Mouse (Mus musculus) forelimb bud, embryonic 11.5 days (tissue): ENCODE results near the gene Fn1.

Experiments used
- DNase-seq: peaks from one replicate; pipeline ENCODE4 v3.0.0-alpha.2; 2012; ENCODE audit warnings: low read depth, low spot score

The Fn1 gene

GRCm38 (mm10) chr1:71606600-71607325 lies 46.2 kb downstream of the Fn1 start:
- DNase-seq = no peak

- no peak for DNase-seq
Measured at GRCm38 (mm10) chr1:71605751-71606150, 47.2 kb downstream of the Fn1 start.

GRCm38 (mm10) chr1:71595365-71595764 lies 57.6 kb downstream of the Fn1 start:
- no peak for DNase-seq

DNA sequence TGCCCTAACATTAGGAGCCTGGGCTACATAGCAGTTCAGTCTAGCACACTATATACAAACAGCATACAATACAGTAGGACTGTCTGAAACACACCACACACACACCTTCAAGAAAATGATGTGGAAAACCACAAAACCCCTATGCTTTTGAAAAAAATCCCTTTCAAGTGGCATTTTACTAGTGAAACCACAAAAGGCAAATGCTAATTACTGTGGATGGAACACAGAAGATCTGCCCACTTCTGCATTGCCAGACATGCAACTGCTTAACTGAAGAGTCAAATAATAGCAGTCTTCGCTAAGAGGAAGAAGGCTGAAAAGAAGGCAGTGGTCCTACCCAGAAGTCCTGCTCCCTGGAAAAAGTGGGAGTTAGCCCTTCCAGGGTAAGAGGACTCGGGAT lies 58.7 kb downstream of the Fn1 start:
- DNase-seq = no peak

GRCm38 (mm10) chr1:71593184-71593583 lies 59.8 kb downstream of the Fn1 start:
- DNase-seq = no peak

DNA sequence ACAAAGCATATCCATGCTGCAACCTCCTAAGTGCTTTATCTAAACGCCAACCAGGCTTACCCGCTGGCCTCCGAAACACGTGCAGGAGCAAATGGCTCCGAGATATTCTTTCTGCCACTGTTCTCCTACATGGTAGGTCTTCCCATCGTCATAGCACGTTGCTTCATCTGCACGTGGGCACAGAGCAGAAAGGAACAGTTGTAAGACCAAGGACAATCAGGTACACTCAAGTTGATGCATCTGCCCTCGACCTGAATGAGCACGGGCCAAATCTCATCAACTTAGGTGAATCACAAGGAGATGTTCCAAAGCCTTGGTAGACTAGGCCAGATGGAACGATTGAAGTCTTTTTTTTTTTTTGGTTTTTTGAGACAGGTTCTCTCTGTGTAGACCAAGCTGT lies 63.0 kb downstream of the Fn1 start:
- no peak for DNase-seq

DNA sequence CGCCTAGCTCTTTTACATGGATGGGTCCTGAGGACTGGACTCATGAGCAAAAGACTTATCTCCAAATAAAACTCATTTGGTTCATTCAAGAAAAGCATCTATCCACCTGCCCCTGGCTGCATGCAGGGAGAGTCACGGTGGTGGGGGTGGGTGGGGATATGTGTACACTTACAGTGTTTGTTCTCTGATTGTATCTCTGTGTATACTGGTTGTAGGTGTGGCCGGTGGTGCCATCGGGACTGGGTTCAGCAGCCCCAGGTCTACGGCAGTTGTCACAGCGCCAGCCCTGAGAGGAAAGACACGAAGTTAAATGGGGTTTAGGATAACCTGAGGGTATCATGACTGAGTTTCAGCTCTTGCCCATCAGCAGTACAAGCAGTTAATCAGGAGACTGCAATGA lies 66.3 kb downstream of the Fn1 start:
- DNase-seq = no peak

- DNase-seq = no peak
Measured at GRCm38 (mm10) chr1:71583900-71584299, 69.1 kb downstream of the Fn1 start.

DNA sequence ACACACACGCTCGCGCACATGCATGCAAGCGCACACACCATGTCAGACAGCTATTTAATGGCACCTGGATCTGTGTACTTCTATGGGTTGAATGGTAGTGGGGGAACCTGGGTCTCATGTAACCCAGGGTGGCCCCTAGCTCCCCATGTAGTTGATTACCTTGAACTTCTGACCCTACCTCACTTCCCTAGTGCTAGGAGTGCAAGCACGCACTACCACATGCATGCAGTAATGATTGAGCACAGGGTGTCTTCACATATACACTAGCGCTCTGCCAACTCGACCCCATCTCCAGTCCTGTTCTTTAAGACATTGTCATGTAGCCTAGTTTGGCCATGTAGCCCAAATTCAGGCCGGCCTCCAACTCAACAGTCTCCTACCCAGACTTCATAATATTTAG lies 69.7 kb downstream of the Fn1 start:
- DNase-seq = no peak

DNA sequence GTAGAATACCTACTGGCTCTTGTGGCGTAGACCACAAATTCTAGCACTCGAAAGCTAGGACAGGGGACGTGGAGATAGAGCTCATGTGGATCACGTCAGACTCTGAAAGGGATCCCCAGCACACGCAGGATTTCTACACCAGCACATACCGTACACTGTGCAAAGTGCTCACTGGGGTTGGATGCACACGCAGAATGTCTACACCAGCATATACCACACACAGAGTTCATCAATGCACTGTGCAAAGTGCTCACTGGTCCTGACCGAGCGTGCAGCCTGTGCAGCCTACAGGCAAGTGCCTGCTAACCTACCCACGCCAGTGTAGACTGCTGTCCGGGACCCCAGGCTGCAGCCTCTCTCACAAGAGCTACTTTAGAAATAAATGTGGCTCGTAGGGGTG lies 72.6 kb downstream of the Fn1 start:
- DNase-seq = no peak

- no peak for DNase-seq
Measured at GRCm38 (mm10) chr1:71579526-71579925, 73.5 kb downstream of the Fn1 start.

GRCm38 (mm10) chr1:71576837-71577236 lies 76.2 kb downstream of the Fn1 start:
- no peak for DNase-seq

DNA sequence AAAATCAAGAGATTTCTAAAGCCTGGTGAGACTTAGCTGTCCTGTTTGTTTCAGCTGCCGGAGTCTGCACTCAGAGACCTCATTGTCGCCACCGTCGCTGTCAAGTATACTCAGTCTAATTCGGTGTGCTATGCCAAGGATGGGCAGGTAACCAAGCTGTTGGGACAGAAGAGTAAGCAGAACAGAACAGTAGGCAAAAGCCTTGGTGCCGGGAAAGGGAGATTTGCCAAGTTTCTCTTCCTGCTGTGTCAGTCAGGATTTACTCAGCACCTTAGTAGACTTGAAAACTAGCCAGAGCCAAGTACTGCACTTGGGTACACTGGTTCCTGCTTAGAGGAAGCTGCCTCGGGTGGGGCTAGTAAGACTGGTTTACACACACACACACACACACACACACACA lies 77.0 kb downstream of the Fn1 start:
- no peak for DNase-seq

DNA sequence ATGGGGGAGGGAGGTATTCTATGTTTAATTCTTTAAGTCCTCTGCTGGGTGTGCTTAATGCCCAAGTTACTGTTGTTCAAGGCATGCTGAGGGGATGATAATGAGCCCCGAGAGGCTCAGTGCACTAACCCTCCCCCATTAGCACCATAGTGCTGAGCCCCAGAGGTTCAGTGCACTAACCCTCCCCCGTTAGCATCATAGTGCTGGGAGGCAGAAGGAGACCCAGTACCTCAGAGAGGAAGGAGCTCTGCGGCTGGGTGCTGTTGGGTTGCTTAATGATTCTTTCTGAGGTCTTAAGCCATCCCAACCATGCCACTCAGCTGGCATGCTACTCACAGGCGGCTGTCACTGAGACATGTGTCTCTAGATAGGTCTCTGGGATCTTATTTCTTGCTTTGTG lies 82.9 kb downstream of the Fn1 start:
- DNase-seq = no peak

DNA sequence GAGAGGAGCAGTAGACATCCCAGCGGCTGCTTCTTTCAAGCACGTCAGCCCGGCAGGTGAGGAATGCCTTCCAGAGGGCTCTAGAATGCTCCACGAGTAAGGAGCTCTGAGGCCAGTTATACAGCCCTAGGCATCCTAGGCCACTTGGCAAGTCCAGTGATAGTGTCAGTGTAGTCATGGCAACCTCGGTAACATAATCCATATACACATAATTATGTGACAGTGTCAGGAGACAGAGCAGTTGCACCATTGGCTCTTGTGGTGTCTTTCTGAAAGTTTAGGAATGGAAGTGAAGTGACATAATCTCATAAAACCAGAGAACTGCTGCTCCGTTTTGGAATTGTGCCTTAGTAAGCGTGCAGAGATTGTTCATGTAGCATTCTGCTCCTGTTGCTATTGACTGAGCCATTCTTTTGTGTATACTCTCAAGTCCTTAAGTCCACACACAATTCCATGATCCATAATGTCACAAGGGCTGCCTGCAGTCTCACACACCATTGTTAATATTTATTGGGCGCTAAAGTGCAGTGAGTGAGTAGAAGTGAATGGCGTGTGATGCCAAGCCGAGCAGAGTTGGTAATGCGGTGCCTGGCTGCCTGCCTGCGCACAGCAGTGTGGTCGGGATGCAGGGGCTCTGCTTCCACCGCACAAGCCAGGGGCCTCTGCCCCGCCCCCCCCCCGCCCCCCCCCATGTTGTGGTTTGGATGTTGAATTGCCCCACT lies 85.0 kb downstream of the Fn1 start:
- no peak for DNase-seq

DNA sequence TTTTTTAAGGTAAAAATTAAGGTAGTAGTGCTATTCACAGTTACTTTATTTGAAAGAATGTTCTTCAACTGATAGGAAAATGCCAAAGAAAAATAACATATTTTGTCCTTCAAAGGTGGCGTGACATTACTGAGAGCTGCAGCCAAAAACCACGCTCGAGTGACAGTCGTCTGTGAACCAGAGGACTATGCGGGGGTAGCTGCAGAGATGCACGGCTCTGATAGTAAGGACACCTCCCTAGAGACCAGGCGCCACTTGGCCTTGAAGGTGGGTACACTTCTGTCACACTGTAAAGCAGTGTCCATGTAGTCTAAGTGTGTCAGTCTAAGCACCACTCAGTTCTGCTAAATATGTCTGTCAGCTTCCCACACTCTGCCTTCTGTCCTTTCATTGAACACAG lies 88.7 kb downstream of the Fn1 start:
- no peak for DNase-seq

DNA sequence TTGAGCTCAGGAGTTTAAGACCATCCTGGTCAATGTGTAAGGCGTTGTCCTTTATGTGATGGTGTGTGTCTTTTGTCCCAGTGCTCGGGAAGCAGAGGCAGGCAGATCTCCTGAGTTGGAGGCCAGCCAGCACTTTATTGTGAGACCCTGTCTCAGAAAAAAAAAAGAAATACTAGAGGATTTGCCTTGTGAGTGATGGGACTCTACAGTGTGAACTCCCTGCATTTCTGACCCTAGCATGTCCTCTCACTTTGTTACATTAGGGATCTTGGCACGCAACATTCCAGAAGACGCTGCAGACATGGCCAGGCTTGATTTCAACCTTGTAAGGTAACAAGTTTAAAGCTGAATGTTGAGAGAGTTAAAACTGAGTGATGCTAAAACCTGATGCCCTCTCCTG lies 92.4 kb downstream of the Fn1 start:
- DNase-seq = no peak

DNA sequence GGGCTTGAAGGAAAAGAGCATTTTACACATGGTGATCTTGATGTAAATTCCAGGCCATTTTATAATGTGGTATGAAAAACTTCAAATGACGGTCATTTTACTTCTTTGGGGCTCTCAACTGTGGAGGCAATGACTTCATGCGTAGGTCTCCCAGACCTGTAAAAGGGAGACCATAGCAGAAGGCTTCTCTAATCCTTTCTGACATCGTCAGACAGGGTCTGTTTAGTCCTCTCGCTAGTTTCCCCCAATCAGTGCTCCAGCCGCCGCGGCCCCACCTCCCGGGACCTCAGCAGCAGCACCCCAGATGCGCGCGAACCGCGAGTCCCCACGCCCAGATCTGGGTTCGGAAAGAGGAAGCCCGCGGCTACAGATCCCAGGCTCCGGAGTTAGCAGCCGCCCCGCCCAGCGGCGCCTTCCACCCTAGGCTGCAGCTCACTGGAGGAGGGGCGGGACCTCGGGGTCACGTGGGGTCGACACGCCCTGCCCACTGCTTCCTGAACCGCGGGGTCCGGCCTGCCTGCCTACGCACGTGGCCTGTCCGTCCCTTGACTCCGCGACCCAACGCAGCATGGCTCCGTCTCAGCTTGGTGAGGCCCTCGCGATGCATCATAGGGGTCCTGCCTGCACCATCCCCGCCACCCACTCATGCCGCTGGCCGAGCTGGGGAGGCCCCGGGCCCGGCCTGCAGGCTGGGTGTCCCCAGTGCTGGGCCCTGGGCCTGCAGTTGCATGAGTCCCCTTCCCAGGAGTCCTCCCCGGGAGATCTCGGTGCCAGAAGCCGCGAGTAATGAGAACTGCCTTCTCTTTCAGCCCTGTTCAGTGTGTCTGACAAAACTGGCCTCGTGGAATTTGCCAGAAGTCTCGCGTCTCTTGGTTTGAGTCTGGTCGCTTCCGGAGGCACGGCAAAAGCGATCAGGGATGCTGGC lies 96.0 kb downstream of the Fn1 start, which contains the start of gene Atic:
Gene Atic, plus strand, starts transcription at position 463 of the 925 bp plus-strand sequence.
- DNase-seq = peak; percentile 93

GRCm38 (mm10) chr1:71550626-71551195 lies 102.3 kb downstream of the Fn1 start:
- DNase-seq = no peak

DNA sequence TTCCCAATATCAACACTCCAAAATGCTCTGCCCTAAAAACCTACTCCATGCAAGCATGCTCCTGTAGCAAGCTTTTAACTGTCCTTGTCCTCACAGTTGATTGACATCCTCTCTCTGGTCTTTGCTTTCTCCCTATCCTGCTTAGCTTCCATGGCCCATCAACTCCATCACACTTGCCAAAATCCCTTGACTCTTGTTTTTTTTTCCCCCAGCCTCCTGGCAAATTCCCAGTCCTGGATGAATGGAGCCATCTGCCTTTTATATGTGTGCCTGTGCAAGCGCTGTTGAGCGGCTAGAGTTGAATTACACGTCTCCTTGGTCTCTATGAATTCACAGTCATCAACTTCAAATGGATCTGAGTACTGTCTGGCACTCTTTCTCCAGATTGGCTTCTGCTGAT lies 112.6 kb downstream of the Fn1 start:
- DNase-seq = no peak

GRCm38 (mm10) chr1:71539641-71540040 lies 113.4 kb downstream of the Fn1 start:
- no peak for DNase-seq
